Mouse (Mus musculus) MEL (cell line): Measurements from ENCODE around the gene Flg. TPM values are rescaled to one million over a fixed set of nuclear protein-coding genes. Genes with fewer than 3 reads are reported as not detected.

ENCODE experiments used
- DNase-seq: peaks from one replicate; pipeline ENCODE4 v3.0.0; 2011; ENCODE audit warnings: low read depth, low spot score
- H3K27ac ChIP-seq: 2 replicates; pipeline ENCODE4 v1.5.1; 2012; ENCODE audit warnings: low read depth, mild to moderate bottlenecking, control low read depth, low read length, moderate library complexity; ENCODE audit not compliant: control insufficient read depth
- H3K27me3 ChIP-seq, 2 experiments: fragments of 150-350 bp in 1 of 2; sonication (generic) in 1 of 2; 2 replicates each; pipeline ENCODE4 v1.6.1; 2012; ENCODE audit warnings: low read length in 2 of 2, mild to moderate bottlenecking in 2 of 2, improper control_type of control experiment in 1 of 2, moderate library complexity in 1 of 2; ENCODE audit not compliant: insufficient read depth in 2 of 2, control insufficient read depth in 1 of 2
- H3K36me3 ChIP-seq, 2 experiments: 2 replicates each; pipeline ENCODE4 v1.6.1; 2012 to 2014; ENCODE audit warnings: low read length in 2 of 2, improper control_type of control experiment in 1 of 2, inconsistent platforms in 1 of 2, mild to moderate bottlenecking in 1 of 2; ENCODE audit not compliant: insufficient read depth in 2 of 2, control insufficient read depth in 1 of 2
- H3K4me1 ChIP-seq, 2 experiments: fragments of 150-350 bp in 1 of 2; sonication (generic) in 1 of 2; 2 replicates each; pipeline ENCODE4 v1.6.1; 2012; ENCODE audit warnings: low read length in 2 of 2, improper control_type of control experiment in 1 of 2, mild to moderate bottlenecking in 1 of 2; ENCODE audit not compliant: insufficient read depth in 2 of 2, control insufficient read depth in 1 of 2
- H3K4me3 ChIP-seq, 2 experiments: fragments of 150-350 bp in 1 of 2; sonication (generic) in 1 of 2; 2 replicates each; pipeline ENCODE4 v1.5.1; 2012; ENCODE audit warnings: low read depth in 2 of 2, low read length in 2 of 2, mild to moderate bottlenecking in 2 of 2, moderate library complexity in 2 of 2, control low read depth in 1 of 2, improper control_type of control experiment in 1 of 2; ENCODE audit not compliant: control insufficient read depth in 1 of 2, insufficient read depth in 1 of 2
- H3K79me2 ChIP-seq: 2 replicates; pipeline ENCODE4 v1.6.1; 2012; ENCODE audit warnings: mild to moderate bottlenecking, low read length, moderate library complexity; ENCODE audit not compliant: control insufficient read depth, poor library complexity, insufficient read depth
- H3K9ac ChIP-seq: 2 replicates; pipeline ENCODE4 v1.6.1; 2012; ENCODE audit warnings: low read depth, mild to moderate bottlenecking, control low read depth, low read length, moderate library complexity; ENCODE audit not compliant: control insufficient read depth, poor library complexity, severe bottlenecking
- H3K9me3 ChIP-seq: fragments of 150-350 bp; sonication (generic); replicated peaks from 2 replicates; pipeline ENCODE4 v1.6.1; 2012; ENCODE audit warnings: mild to moderate bottlenecking, low read length, improper control_type of control experiment, moderate library complexity; ENCODE audit not compliant: insufficient read depth
- BHLHE40 ChIP-seq: IDR thresholded peaks from 2 replicates; pipeline ENCODE4 v1.6.1; 2012; ENCODE audit warnings: low read depth, mild to moderate bottlenecking, inconsistent platforms, low read length, improper control_type of control experiment, borderline replicate concordance
- CHD1 ChIP-seq: IDR thresholded peaks from 2 replicates; pipeline ENCODE4 v1.6.1; 2012; ENCODE audit warnings: low read depth, mild to moderate bottlenecking, inconsistent platforms, low read length, improper control_type of control experiment
- CTCF ChIP-seq, 3 experiments: IDR thresholded peaks in 2 of 3; conservative IDR thresholded peaks in 1 of 3; 2 replicates each; pipeline ENCODE4 v1.5.1; 2011 to 2012; ENCODE audit warnings: low read length in 3 of 3, low read depth in 2 of 3, mild to moderate bottlenecking in 2 of 3, improper control_type of control experiment in 1 of 3, inconsistent platforms in 1 of 3, mixed read lengths in 1 of 3, moderate library complexity in 1 of 3; ENCODE audit not compliant: control insufficient read depth in 1 of 3, insufficient read depth in 1 of 3, poor library complexity in 1 of 3, severe bottlenecking in 1 of 3
- ELF1 ChIP-seq: IDR thresholded peaks from 2 replicates; pipeline ENCODE4 v1.6.1; 2014; ENCODE audit warnings: low read depth, mild to moderate bottlenecking, inconsistent platforms, low read length, improper control_type of control experiment, moderate library complexity
- EP300 ChIP-seq, 2 experiments: IDR thresholded peaks; 2 replicates each; pipeline ENCODE4 v1.6.1; 2011; ENCODE audit warnings: improper control_type of control experiment in 2 of 2, low read length in 2 of 2, low read depth in 1 of 2, mild to moderate bottlenecking in 1 of 2
- ETS1 ChIP-seq: IDR thresholded peaks from 2 replicates; pipeline ENCODE4 v1.6.1; 2012; ENCODE audit warnings: low read depth, mild to moderate bottlenecking, inconsistent platforms, low read length, improper control_type of control experiment, moderate library complexity
- HCFC1 ChIP-seq: IDR thresholded peaks from 2 replicates; pipeline ENCODE4 v1.6.1; 2012; ENCODE audit warnings: low read depth, mild to moderate bottlenecking, inconsistent platforms, low read length, improper control_type of control experiment, moderate library complexity
- MAX ChIP-seq: IDR thresholded peaks from 2 replicates; pipeline ENCODE4 v1.6.1; 2011; ENCODE audit warnings: low read length, improper control_type of control experiment
- MAZ ChIP-seq: IDR thresholded peaks from 2 replicates; pipeline ENCODE4 v1.6.1; 2012; ENCODE audit warnings: low read depth, mild to moderate bottlenecking, inconsistent platforms, low read length, improper control_type of control experiment
- POLR2AphosphoS2 ChIP-seq: IDR thresholded peaks from 2 replicates; pipeline ENCODE4 v1.6.1; 2011; ENCODE audit warnings: low read length, improper control_type of control experiment
- POLR2AphosphoS5 ChIP-seq: IDR thresholded peaks from 2 replicates; pipeline ENCODE4 v1.6.1; 2012; ENCODE audit warnings: low read depth, borderline replicate concordance, mild to moderate bottlenecking, inconsistent platforms, low read length, moderate library complexity, mixed read lengths
- SIN3A ChIP-seq: IDR thresholded peaks from 2 replicates; pipeline ENCODE4 v1.6.1; 2012; ENCODE audit warnings: low read length, improper control_type of control experiment, inconsistent platforms
- SMC3 ChIP-seq: IDR thresholded peaks from 2 replicates; pipeline ENCODE4 v1.6.1; 2011; ENCODE audit warnings: low read depth, low read length, improper control_type of control experiment
- TAL1 ChIP-seq: IDR thresholded peaks from 2 replicates; pipeline ENCODE4 v1.6.1; 2012; ENCODE audit warnings: mild to moderate bottlenecking, inconsistent platforms, low read length, moderate library complexity, mixed read lengths
- USF1 ChIP-seq: IDR thresholded peaks from 2 replicates; pipeline ENCODE4 v1.6.1; 2014; ENCODE audit warnings: low read depth, mild to moderate bottlenecking, inconsistent platforms, low read length, improper control_type of control experiment, moderate library complexity
- ZC3H11A ChIP-seq: IDR thresholded peaks from 2 replicates; pipeline ENCODE4 v1.6.1; 2012; ENCODE audit warnings: low read depth, mild to moderate bottlenecking, inconsistent platforms, low read length, improper control_type of control experiment
- ZKSCAN1 ChIP-seq: IDR thresholded peaks from 2 replicates; pipeline ENCODE4 v1.6.1; 2012; ENCODE audit warnings: low read depth, mild to moderate bottlenecking, inconsistent platforms, low read length, improper control_type of control experiment, moderate library complexity
- ZMIZ1 ChIP-seq: IDR thresholded peaks from 2 replicates; pipeline ENCODE4 v1.6.1; 2012; ENCODE audit warnings: low read depth, mild to moderate bottlenecking, inconsistent platforms, low read length, improper control_type of control experiment, moderate library complexity
- polyA plus RNA-seq, 2 experiments: library from polyadenylated mRNA; stranded (reverse) in 1 of 2; unstranded in 1 of 2; fragments of >175 nt in 1 of 2; fragments of >200 nt in 1 of 2; gene quantifications; 2 replicates each; pipeline versions ENCODE4 v1.2.1 to v1.2.4; 2012; ENCODE audit warnings: low replicate concordance in 2 of 2, low read depth in 1 of 2; ENCODE audit not compliant: insufficient read length in 2 of 2, insufficient read depth in 1 of 2, missing spikeins in 1 of 2
- total RNA-seq: library from RNA; depleted of rRNA; stranded (reverse); fragments of 300-350 nt; gene quantifications from 2 replicates; pipeline ENCODE4 v1.2.3, GENCODE M21; 2012; rRNA removed

Flg gene
- total RNA-seq = not detected in 2 replicates
- polyA plus RNA-seq = not detected

GRCm38 (mm10) chr3:93273223-93273622, at the start of gene Flg:
Gene Flg, plus strand, starts transcription at chr3:93273523.
- Histone ChIP-seq H3K4me1 (no peaks in the 10 kb centered on the region), H3K9ac (no peak within 1 kb of the TSS), H3K36me3 (no peaks in the 10 kb centered on the region), H3K79me2 (no peaks in the 10 kb centered on the region), H3K9me3 (no peaks in the 10 kb centered on the region), H3K27me3 (no peaks in the 10 kb centered on the region), H3K4me3 (no peak within 1 kb of the TSS), H3K27ac (no peak within 1 kb of the TSS)
- TF ChIP-seq POLR2AphosphoS2 (no peak), MAX (no peak), ZC3H11A (no peak), TAL1 (no peak), POLR2AphosphoS5 (no peak), SMC3 (no peak), MAZ (no peak), USF1 (no peak)
- DNase-seq = no peak

DNA sequence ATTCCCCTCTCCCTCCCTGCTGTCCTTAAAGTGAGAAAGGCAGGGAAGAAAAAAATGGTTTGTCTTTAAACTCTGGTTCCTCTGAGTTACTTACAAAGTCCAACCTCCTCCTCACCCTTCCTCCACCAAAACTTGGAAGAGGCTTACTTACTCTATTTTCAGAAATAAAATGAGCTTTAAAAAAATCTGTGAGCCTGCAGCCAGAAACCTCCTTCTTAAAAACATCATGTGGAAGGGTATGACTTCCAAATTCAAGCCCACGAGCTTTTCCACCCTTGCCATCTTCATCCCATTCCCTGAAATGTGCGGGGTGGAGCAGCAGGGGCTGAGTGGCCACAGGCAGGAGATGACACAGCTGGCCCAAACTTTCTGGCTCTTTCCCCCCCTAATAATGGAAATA, 24.2 kb downstream of the Flg start:
- Histone ChIP-seq H3K36me3 (no peaks in the 10 kb centered on the region), H3K4me1 (no peaks in the 10 kb centered on the region), H3K79me2 (no peaks in the 10 kb centered on the region), H3K4me3 (no peak overlapping the region), H3K27ac (no peak overlapping the region), H3K9me3 (no peaks in the 10 kb centered on the region), H3K9ac (no peak overlapping the region), H3K27me3 (no peaks in the 10 kb centered on the region)
- DNase-seq = no peak
- TF ChIP-seq ETS1 (no peak), POLR2AphosphoS5 (no peak), SIN3A (no peak), ZMIZ1 (no peak), EP300 (IDR thresholded peaks at IDR 0.05; ENCODE audit: low read depth in 1 of 2, low read length in 2 of 2) (no peak), POLR2AphosphoS2 (no peak), ZKSCAN1 (no peak), ELF1 (no peak), BHLHE40 (no peak), CHD1 (no peak), CTCF (IDR thresholded peaks at IDR 0.05 in 2 of 3, conservative IDR thresholded peaks at IDR 0.05 in 1 of 3; ENCODE audit: control insufficient read depth in 1 of 3, insufficient read depth in 1 of 3, low read depth in 2 of 3, low read length in 3 of 3, poor library complexity in 1 of 3, severe bottlenecking in 1 of 3) (no peak), HCFC1 (no peak)
